Mouse (Mus musculus): ENCODE results near the gene Rere. TPM values are rescaled to one million over a fixed set of nuclear protein-coding genes. Genes with fewer than 3 reads are reported as not detected.

The Rere gene
- polyA plus RNA-seq, 1 experiment from 2014 or later, result 29.5 TPM

- Histone ChIP-seq H3K9ac (no peak overlapping the region), H3K36me3 (peaks cover 24% of the 10 kb centered on the region), H3K27me3 (replicated peaks) (no peaks in the 10 kb centered on the region), H3K4me2 (peak overlapping the region; percentile 47), H3K27ac (ENCODE audit: poor library complexity, severe bottlenecking) (peak overlapping the region; percentile 24; the same call in 1 of the 2 replicates), H3K4me3 (no peak overlapping the region), H3K4me1 (replicated peaks) (peaks cover 62% of the 10 kb centered on the region), H3K9me3 (replicated peaks) (no peaks in the 10 kb centered on the region)
- 63% methylated on average over 6 of the region's 6 CpGs for WGBS
- no peak for ATAC-seq (ENCODE audit: insufficient number of reproducible peaks, low FRiP score)
Observed at GRCm38 (mm10) chr4:150406821-150407220, 125.4 kb downstream of the Rere start.

GRCm38 (mm10) chr4:150414296-150414695, 132.8 kb downstream of the Rere start:
- Histone ChIP-seq H3K36me3 (peaks cover 16% of the 10 kb centered on the region), H3K4me2 (no peak overlapping the region), H3K9ac (no peak overlapping the region), H3K27me3 (replicated peaks) (no peaks in the 10 kb centered on the region), H3K27ac (ENCODE audit: poor library complexity, severe bottlenecking) (no peak overlapping the region), H3K9me3 (replicated peaks) (no peaks in the 10 kb centered on the region), H3K4me3 (no peak overlapping the region), H3K4me1 (replicated peaks) (peaks cover 32% of the 10 kb centered on the region)
- no peak for ATAC-seq (ENCODE audit: insufficient number of reproducible peaks, low FRiP score)
- 70% methylated on average over 5 of the region's 5 CpGs for WGBS

GRCm38 (mm10) chr4:150414759-150415158, 133.3 kb downstream of the Rere start:
- no peak overlapping the region for H3K9ac ChIP-seq
- 84% methylated on average over 1 of the region's 1 CpGs for WGBS
- peaks cover 16% of the 10 kb centered on the region for H3K36me3 ChIP-seq
- no peak overlapping the region for H3K27ac ChIP-seq (ENCODE audit: poor library complexity, severe bottlenecking)
- H3K4me3 ChIP-seq, result no peak overlapping the region
- peaks cover 37% of the 10 kb centered on the region for H3K4me1 ChIP-seq (replicated peaks)
- H3K4me2 ChIP-seq, result no peak overlapping the region
- no peaks in the 10 kb centered on the region for H3K27me3 ChIP-seq (replicated peaks)
- no peak for ATAC-seq (ENCODE audit: insufficient number of reproducible peaks, low FRiP score)
- H3K9me3 ChIP-seq (replicated peaks), result no peaks in the 10 kb centered on the region

- no peak overlapping the region for H3K27ac ChIP-seq (ENCODE audit: poor library complexity, severe bottlenecking)
- WGBS, result 92% methylated on average over 10 of the region's 10 CpGs
- H3K9ac ChIP-seq, result no peak overlapping the region
- peaks cover 35% of the 10 kb centered on the region for H3K4me1 ChIP-seq (replicated peaks)
- H3K36me3 ChIP-seq, result peaks cover 15% of the 10 kb centered on the region
- no peak overlapping the region for H3K4me2 ChIP-seq
- H3K27me3 ChIP-seq (replicated peaks), result no peaks in the 10 kb centered on the region
- ATAC-seq (ENCODE audit: insufficient number of reproducible peaks, low FRiP score), result no peak
- no peak overlapping the region for H3K4me3 ChIP-seq
- no peaks in the 10 kb centered on the region for H3K9me3 ChIP-seq (replicated peaks)
Observed at GRCm38 (mm10) chr4:150415227-150415969, 134.0 kb downstream of the Rere start.

- Histone ChIP-seq H3K9ac (no peak overlapping the region), H3K27me3 (replicated peaks) (no peaks in the 10 kb centered on the region), H3K4me2 (no peak overlapping the region), H3K4me3 (no peak overlapping the region), H3K27ac (ENCODE audit: poor library complexity, severe bottlenecking) (no peak overlapping the region), H3K36me3 (peaks cover 28% of the 10 kb centered on the region), H3K9me3 (replicated peaks) (no peaks in the 10 kb centered on the region), H3K4me1 (replicated peaks) (peaks cover 15% of the 10 kb centered on the region; the same call in 1 of the 2 replicates)
- 80% methylated on average over 10 of the region's 10 CpGs for WGBS
- ATAC-seq (ENCODE audit: insufficient number of reproducible peaks, low FRiP score), result no peak
Observed at GRCm38 (mm10) chr4:150420576-150421263, 139.3 kb downstream of the Rere start.

- ATAC-seq (ENCODE audit: insufficient number of reproducible peaks, low FRiP score), result no peak
- Histone ChIP-seq H3K4me1 (replicated peaks) (peaks cover 35% of the 10 kb centered on the region), H3K9ac (no peak overlapping the region), H3K9me3 (replicated peaks) (no peaks in the 10 kb centered on the region), H3K27ac (ENCODE audit: poor library complexity, severe bottlenecking) (peak overlapping the region; percentile 67), H3K27me3 (replicated peaks) (no peaks in the 10 kb centered on the region), H3K36me3 (peaks cover 18% of the 10 kb centered on the region), H3K4me3 (no peak overlapping the region), H3K4me2 (no peak overlapping the region)
- whole genome bisulfite sequencing, result 65% methylated on average over 8 of the region's 8 CpGs
Observed at GRCm38 (mm10) chr4:150426098-150426879, 144.8 kb downstream of the Rere start.

GRCm38 (mm10) chr4:150426880-150427476, 145.5 kb downstream of the Rere start:
- H3K4me2 ChIP-seq, result no peak overlapping the region
- H3K4me1 ChIP-seq (replicated peaks), result peaks cover 40% of the 10 kb centered on the region
- H3K4me3 ChIP-seq, result no peak overlapping the region
- 36% methylated on average over 5 of the region's 5 CpGs for WGBS
- H3K27ac ChIP-seq (ENCODE audit: poor library complexity, severe bottlenecking), result peak overlapping the region; percentile 67
- no peak for ATAC-seq (ENCODE audit: insufficient number of reproducible peaks, low FRiP score)
- H3K27me3 ChIP-seq (replicated peaks), result no peaks in the 10 kb centered on the region
- no peak overlapping the region for H3K9ac ChIP-seq
- no peaks in the 10 kb centered on the region for H3K9me3 ChIP-seq (replicated peaks)
- peaks cover 11% of the 10 kb centered on the region for H3K36me3 ChIP-seq

GRCm38 (mm10) chr4:150428762-150429161, 147.3 kb downstream of the Rere start:
- Histone ChIP-seq H3K4me1 (replicated peaks) (peaks cover 40% of the 10 kb centered on the region), H3K4me3 (no peak overlapping the region), H3K36me3 (peaks cover 3% of the 10 kb centered on the region; the same call in 1 of the 2 replicates), H3K9ac (no peak overlapping the region), H3K27ac (ENCODE audit: poor library complexity, severe bottlenecking) (0 out of 2 replicates have a peak overlapping the region, but pooled peaks have one; percentile 11), H3K27me3 (replicated peaks) (no peaks in the 10 kb centered on the region), H3K4me2 (no peak overlapping the region), H3K9me3 (replicated peaks) (no peaks in the 10 kb centered on the region)
- no peak for ATAC-seq (ENCODE audit: insufficient number of reproducible peaks, low FRiP score)
- WGBS, result 26% methylated on average over 4 of the region's 4 CpGs

GRCm38 (mm10) chr4:150433827-150434574, 152.6 kb downstream of the Rere start:
- ATAC-seq (ENCODE audit: insufficient number of reproducible peaks, low FRiP score), result no peak

GRCm38 (mm10) chr4:150435590-150435989, 154.1 kb downstream of the Rere start:
- no peak overlapping the region for H3K9ac ChIP-seq
- WGBS, result 92% methylated on average over 5 of the region's 5 CpGs
- H3K4me1 ChIP-seq (replicated peaks), result peaks cover 22% of the 10 kb centered on the region
- H3K27me3 ChIP-seq (replicated peaks), result no peaks in the 10 kb centered on the region
- no peak overlapping the region for H3K4me3 ChIP-seq
- H3K4me2 ChIP-seq, result no peak overlapping the region
- H3K9me3 ChIP-seq (replicated peaks), result no peaks in the 10 kb centered on the region
- H3K36me3 ChIP-seq, result peaks cover 5% of the 10 kb centered on the region; the same call in 1 of the 2 replicates
- ATAC-seq (ENCODE audit: insufficient number of reproducible peaks, low FRiP score), result no peak
- no peak overlapping the region for H3K27ac ChIP-seq (ENCODE audit: poor library complexity, severe bottlenecking)

More at GRCm38 (mm10) chr4:150433827-150434574, 152.6 kb downstream of the Rere start:
- Histone ChIP-seq H3K9me3 (replicated peaks) (no peaks in the 10 kb centered on the region), H3K4me1 (replicated peaks) (peaks cover 30% of the 10 kb centered on the region), H3K4me2 (no peak overlapping the region), H3K27me3 (replicated peaks) (no peaks in the 10 kb centered on the region), H3K4me3 (no peak overlapping the region), H3K36me3 (peaks cover 5% of the 10 kb centered on the region; the same call in 1 of the 2 replicates), H3K27ac (ENCODE audit: poor library complexity, severe bottlenecking) (no peak overlapping the region), H3K9ac (no peak overlapping the region)
- 97% methylated on average over 5 of the region's 5 CpGs for WGBS
